Mouse (Mus musculus) yolk sac, embryonic 10.5 days (tissue): Measurements from ENCODE around the gene Adsl.
A peak's percentile ranks its signal among the peaks of the same experiment; 100 is the strongest.

Experiments used
- DNase-seq: peaks from one replicate; pipeline ENCODE4 v3.0.0-alpha.2; 2017; ENCODE audit warnings: low spot score

Adsl gene

GRCm38 (mm10) chr15:81007905-81008304 lies 59.6 kb downstream of the Adsl start:
- no peak for DNase-seq

DNA sequence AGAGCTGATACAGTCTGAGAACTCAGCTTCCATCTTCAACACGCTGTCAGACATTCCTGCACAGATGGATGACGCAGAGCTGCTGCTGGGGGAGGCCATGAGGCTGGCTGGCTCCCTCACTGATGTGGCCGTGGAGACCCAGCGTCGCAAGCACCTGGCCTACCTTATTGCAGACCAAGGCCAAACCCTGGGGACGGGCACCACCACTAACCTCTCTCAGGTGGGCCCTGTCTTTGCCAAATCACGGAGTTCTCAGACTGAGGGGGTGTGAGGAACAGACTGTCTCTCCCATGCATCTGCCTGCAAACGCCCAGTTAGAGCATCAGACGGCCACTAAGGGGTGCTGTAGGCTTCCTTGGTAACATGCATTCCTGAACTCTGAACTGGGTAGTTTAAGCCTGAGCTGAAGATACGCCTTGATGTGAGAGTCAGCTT lies 60.4 kb downstream of the Adsl start:
- peak; percentile 27 for DNase-seq

DNA sequence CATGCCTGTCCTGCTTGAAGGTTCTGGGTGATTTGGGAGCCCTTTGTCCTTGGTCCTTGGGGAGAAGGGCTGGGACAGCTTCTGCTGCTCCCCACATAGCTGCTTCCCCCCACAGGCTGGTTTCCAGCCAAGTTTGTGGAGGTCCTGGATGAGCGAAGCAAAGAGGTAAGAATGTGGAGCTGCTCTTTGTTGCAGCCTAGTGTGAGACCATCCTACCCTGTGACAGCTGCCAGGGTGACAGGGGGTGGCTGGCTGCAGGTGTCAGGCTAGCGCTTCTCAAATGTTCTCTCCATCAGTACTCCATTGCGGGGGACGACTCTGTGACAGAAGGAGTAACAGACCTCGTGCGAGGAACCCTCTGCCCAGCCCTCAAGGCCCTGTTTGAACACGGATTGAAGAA lies 61.8 kb downstream of the Adsl start:
- DNase-seq: no peak

DNA sequence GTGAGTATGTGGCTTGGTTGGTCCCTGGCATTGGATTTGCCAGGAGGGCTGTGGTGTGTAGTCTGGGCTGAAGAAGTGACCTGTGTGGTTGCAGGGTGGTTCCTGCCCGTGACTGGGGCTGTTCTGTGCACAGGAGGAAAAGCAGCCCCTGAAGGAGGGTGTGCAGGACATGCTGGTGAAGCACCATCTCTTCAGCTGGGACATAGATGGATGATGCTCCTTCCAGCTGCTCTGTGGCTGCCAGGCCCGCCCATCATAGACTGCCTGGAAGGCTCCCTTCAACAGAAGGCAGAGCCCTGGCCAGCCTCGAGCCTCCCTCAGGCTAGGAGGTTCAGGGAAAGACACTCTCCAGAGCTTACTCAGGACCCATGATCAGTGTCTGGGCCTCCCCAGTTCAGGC lies 63.2 kb downstream of the Adsl start:
- no peak for DNase-seq

GRCm38 (mm10) chr15:81012359-81012758 lies 64.1 kb downstream of the Adsl start:
- DNase-seq: no peak

GRCm38 (mm10) chr15:81013186-81013585 lies 64.9 kb downstream of the Adsl start:
- no peak for DNase-seq

DNA sequence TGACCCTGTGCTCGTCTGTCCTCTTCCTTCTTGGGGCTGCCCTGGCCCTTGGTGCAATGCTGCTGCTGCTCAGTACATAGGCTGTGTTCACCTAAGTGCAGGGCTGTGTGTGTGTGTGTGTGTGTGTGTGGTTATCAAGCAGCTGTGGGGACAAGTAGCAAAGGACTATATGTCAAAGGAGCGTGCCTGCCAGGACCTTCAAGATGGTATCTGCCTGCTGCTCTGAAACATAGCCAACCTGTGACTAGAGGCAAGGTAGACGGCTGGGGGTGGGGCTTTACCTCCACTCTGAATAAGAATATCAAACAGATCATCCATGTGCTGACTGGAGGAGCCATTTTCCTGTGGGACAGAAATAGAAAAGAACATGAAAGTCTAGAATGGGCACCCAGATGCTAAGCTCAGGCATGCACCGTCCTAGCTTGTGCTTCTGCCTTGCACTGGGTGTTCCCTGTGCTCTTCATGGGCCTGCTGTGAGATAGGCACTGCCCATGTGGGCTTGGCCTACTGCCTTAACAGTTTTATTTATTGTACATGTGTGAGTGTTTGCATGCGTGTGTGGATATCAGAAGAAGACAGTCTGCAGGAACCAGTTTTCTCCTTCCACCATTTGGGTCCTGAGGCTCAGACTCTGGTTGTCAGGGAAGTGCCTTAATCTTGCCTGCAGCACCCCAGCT lies 66.9 kb downstream of the Adsl start:
- no peak for DNase-seq

DNA sequence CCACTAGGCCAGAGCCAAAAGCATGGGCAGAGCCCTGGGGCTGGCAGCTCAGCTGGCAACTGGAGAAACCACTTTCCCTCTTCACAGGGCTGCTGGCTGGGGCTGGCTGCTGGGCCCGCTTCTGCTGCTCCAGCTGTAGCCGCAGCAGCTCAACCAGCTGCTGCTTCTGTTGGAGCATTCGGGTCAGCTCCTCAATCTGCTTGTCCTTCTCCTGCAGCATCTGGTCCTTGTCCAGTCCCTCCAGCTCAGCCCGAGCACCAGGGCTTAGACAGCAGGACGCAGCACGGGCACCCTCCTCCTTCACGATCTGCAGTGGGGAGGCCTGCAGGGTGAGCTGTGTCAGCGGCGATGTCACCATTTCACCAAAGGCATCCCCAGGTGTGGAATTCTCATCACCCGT lies 68.2 kb downstream of the Adsl start:
- no peak for DNase-seq

- no peak for DNase-seq
Measured at GRCm38 (mm10) chr15:81017308-81017707, 69.0 kb downstream of the Adsl start.
